In the genomic region with DNA sequence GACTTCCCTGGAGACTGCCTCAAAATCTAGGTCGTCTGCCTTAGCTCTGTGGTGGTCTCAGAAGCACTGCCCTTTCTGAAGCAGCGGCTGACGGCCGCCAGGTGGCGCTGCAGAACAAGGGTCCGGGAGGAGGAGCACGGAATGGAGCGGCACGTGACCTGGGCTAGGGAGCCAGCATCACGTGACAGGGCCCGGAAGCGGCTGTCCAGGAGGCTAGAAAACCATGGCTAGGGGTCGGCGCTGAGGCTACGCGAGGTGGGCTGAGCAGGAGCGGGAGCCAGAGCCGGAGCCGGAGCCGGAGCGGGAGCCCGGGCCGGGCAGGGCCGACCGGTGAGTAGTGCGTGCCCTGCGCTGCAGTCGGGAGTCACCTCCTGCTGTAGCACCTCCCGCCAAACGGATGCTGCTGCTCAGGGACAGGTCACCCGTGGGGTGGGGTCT, we compare ENCODE assay signal across 8 mouse cellular contexts. TPM values are rescaled to one million over a fixed set of nuclear protein-coding genes. Genes with fewer than 3 reads are reported as not detected.
DNase-seq lines count a peak whose midpoint lies in the region; ATAC-seq and TF ChIP-seq lines count a peak whose summit lies in the region.

A gene (plus strand): TSS at position 192 of the 438 bp plus-strand sequence.

- TF ChIP-seq CTCF in E14TG2a.4 (conservative IDR thresholded peaks at IDR 0.05; ENCODE audit: low read length): peak; percentile 78

- DNase-seq in c-Kit-positive CD71-positive TER-119-positive erythroid progenitor cells, embryonic 14.5 days (ENCODE audit: low spot score): peak; percentile 92
- DNase-seq in heart, postnatal 14 days: peak; percentile 98 to 99
- DNase-seq in layer of hippocampus, adult 11-12 months (ENCODE audit: low spot score): peak; percentile 95
- peak; percentile 93 to 95 for DNase-seq in lung, adult 18-20 months
- peak; percentile 95 for DNase-seq in testis, postnatal 14 days (ENCODE audit: low spot score)

- H3K36me3 ChIP-seq in E14TG2a.4 (ENCODE audit: insufficient read depth, low read length): no peaks in the 10 kb centered on the region; the same call in none of the 2 replicates
- H3K36me3 ChIP-seq in forebrain, embryonic 13.5 days (ENCODE audit: poor library complexity, severe bottlenecking): no peaks in the 10 kb centered on the region
- no peaks in the 10 kb centered on the region for H3K36me3 ChIP-seq in neural tube, embryonic 15.5 days

- under 1% methylated on average over 31 of the region's 31 CpGs for WGBS in forebrain, embryonic 13.5 days
- under 1% methylated on average over 31 of the region's 31 CpGs for WGBS in neural tube, embryonic 15.5 days

- intact Hi-C loops in heart, postnatal 14 days (cut with DNase I): loop anchor here (1.0 to 5.0 kb wide), 4 partner anchors 33 to 243 kb away; no protein-coding TSS in a partner anchor

- H3K9ac ChIP-seq in forebrain, embryonic 13.5 days: peak within 1 kb of the TSS; percentile 80
- peak within 1 kb of the TSS; percentile 89 for H3K9ac ChIP-seq in neural tube, embryonic 15.5 days (replicated peaks)

- H3K27ac ChIP-seq in forebrain, embryonic 13.5 days: no peak within 1 kb of the TSS
- peak within 1 kb of the TSS; percentile 74 for H3K27ac ChIP-seq in neural tube, embryonic 15.5 days (replicated peaks)

- peak within 1 kb of the TSS; percentile 91 for H3K4me3 ChIP-seq in E14TG2a.4 (replicated peaks; ENCODE audit: low read length)
- H3K4me3 ChIP-seq in forebrain, embryonic 13.5 days: peak within 1 kb of the TSS; percentile 68
- peak within 1 kb of the TSS; percentile 96 for H3K4me3 ChIP-seq in neural tube, embryonic 15.5 days (replicated peaks)

- peak; percentile 97 for ATAC-seq in forebrain, embryonic 13.5 days
- peak; percentile 95 for ATAC-seq in neural tube, embryonic 15.5 days (ENCODE audit: low FRiP score)

- H3K9me3 ChIP-seq in E14TG2a.4 (ENCODE audit: low read length): no peaks in the 10 kb centered on the region
- no peaks in the 10 kb centered on the region for H3K9me3 ChIP-seq in forebrain, embryonic 13.5 days (replicated peaks)
- H3K9me3 ChIP-seq in neural tube, embryonic 15.5 days (replicated peaks): no peaks in the 10 kb centered on the region

- peaks cover 22% of the 10 kb centered on the region for H3K27me3 ChIP-seq in E14TG2a.4 (ENCODE audit: insufficient read depth, low read length)
- no peaks in the 10 kb centered on the region for H3K27me3 ChIP-seq in forebrain, embryonic 13.5 days
- no peaks in the 10 kb centered on the region for H3K27me3 ChIP-seq in neural tube, embryonic 15.5 days (replicated peaks)

- peak within 1 kb of the TSS; percentile 97 for H3K4me2 ChIP-seq in forebrain, embryonic 13.5 days
- peak within 1 kb of the TSS; percentile 94 for H3K4me2 ChIP-seq in neural tube, embryonic 15.5 days

- peaks cover 22% of the 10 kb centered on the region for H3K4me1 ChIP-seq in E14TG2a.4 (replicated peaks; ENCODE audit: low read depth, low read length)
- peaks cover 16% of the 10 kb centered on the region for H3K4me1 ChIP-seq in forebrain, embryonic 13.5 days
- H3K4me1 ChIP-seq in neural tube, embryonic 15.5 days: peaks cover 25% of the 10 kb centered on the region

RNA-seq across cellular contexts. Expression of the gene that starts here (rescaled TPM):
- polyA plus RNA-seq in forebrain, embryonic 13.5 days (2015; fragmentation: Nextera tagmentation; extraction: Ambion mirVana): 1.6 and 2.2 TPM in 2 replicates
- total RNA-seq in heart, postnatal 14 days (2021): 10 to 100 TPM; 12.1 to 13.7 TPM
- 4.7 and 6.7 TPM in 2 replicates for polyA plus RNA-seq in neural tube, embryonic 15.5 days (2015; fragmentation: Nextera tagmentation; extraction: Ambion mirVana)
